Mouse (Mus musculus): ENCODE results near the gene Cacng1. TPM values are rescaled to one million over a fixed set of nuclear protein-coding genes. Genes with fewer than 3 reads are reported as not detected.

Cacng1 gene
- polyA plus RNA-seq, 1 experiment from 2014 or later, result not detected

GRCm38 (mm10) chr11:107731498-107731897 lies 15.2 kb upstream of the Cacng1 start:
- Histone ChIP-seq H3K9me3 (no peaks in the 10 kb centered on the region), H3K27ac (no peak overlapping the region), H3K4me1 (no peaks in the 10 kb centered on the region), H3K36me3 (no peaks in the 10 kb centered on the region), H3K4me3 (no peak overlapping the region), H3K27me3 (ENCODE audit: insufficient read depth, poor library complexity, severe bottlenecking) (no peaks in the 10 kb centered on the region; the same call in 1 of the 2 replicates)
- 62% methylated on average over 5 of the region's 5 CpGs for WGBS
- DNase-seq (ENCODE audit: low spot score), result no peak

GRCm38 (mm10) chr11:107730940-107731339 lies 14.6 kb upstream of the Cacng1 start:
- WGBS, result 80% methylated on average over 4 of the region's 4 CpGs
- H3K9me3 ChIP-seq, result no peaks in the 10 kb centered on the region
- no peak for DNase-seq (ENCODE audit: low spot score)

DNA sequence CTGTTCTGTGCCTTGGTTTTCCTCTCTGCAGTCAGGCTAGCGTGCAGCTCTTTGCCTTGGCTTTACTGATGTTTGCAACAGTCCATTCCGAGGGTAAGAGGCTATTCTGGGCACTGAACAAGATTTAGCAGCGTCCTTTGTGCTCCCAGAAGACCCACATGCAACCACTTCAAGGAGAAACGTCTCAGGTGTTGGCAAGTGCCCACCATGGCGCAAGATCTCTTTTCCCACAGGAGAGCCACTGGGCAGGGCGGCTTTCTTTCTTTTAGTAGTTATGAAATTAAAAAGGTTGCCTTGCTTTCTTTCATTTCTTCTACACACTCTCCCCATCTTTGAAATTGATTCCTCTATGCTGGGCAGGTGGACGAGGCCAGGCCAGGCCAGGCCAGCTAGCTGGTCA lies 12.8 kb upstream of the Cacng1 start:
- WGBS, result 76% methylated on average over 7 of the region's 7 CpGs
- no peaks in the 10 kb centered on the region for H3K36me3 ChIP-seq
- DNase-seq (ENCODE audit: low spot score), result no peak
- no peaks in the 10 kb centered on the region; the same call in 1 of the 2 replicates for H3K27me3 ChIP-seq (ENCODE audit: insufficient read depth, poor library complexity, severe bottlenecking)
- no peaks in the 10 kb centered on the region for H3K4me1 ChIP-seq
- no peak overlapping the region for H3K4me3 ChIP-seq
- no peaks in the 10 kb centered on the region for H3K9me3 ChIP-seq
- no peak overlapping the region for H3K27ac ChIP-seq

More at GRCm38 (mm10) chr11:107730940-107731339, 14.6 kb upstream of the Cacng1 start:
- no peaks in the 10 kb centered on the region for H3K4me1 ChIP-seq
- H3K27me3 ChIP-seq (ENCODE audit: insufficient read depth, poor library complexity, severe bottlenecking), result no peaks in the 10 kb centered on the region; the same call in 1 of the 2 replicates
- no peak overlapping the region for H3K27ac ChIP-seq
- H3K4me3 ChIP-seq, result no peak overlapping the region
- H3K36me3 ChIP-seq, result no peaks in the 10 kb centered on the region

GRCm38 (mm10) chr11:107728073-107728863 lies 11.9 kb upstream of the Cacng1 start:
- Histone ChIP-seq H3K9me3 (no peaks in the 10 kb centered on the region), H3K4me3 (no peak overlapping the region), H3K27me3 (ENCODE audit: insufficient read depth, poor library complexity, severe bottlenecking) (no peaks in the 10 kb centered on the region; the same call in 1 of the 2 replicates), H3K36me3 (no peaks in the 10 kb centered on the region), H3K4me1 (no peaks in the 10 kb centered on the region), H3K27ac (no peak overlapping the region)
- 83% methylated on average over 13 of the region's 13 CpGs for WGBS
- DNase-seq (ENCODE audit: low spot score), result no peak

DNA sequence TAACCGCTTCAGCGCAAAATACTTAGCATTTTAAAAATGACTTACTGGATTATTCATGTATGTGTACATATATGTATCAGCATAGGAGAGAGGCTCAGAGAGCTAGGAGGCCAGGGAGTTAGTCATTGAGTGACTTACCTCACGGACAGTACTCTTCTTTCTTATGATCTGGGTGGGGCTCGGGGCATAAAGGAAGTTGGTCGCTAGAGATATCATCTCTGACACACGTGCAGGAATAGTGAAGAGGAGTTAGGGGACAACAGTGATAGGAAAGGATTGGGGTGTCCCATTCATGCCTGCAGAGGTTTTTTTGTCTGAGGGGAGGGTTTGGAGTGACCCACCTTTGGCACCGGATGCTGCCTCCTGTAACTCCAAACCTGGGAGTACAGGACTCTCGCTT lies 8.3 kb upstream of the Cacng1 start:
- WGBS, result 88% methylated on average over 8 of the region's 8 CpGs
- no peaks in the 10 kb centered on the region for H3K36me3 ChIP-seq
- no peak overlapping the region for H3K27ac ChIP-seq
- no peaks in the 10 kb centered on the region for H3K27me3 ChIP-seq (ENCODE audit: insufficient read depth, poor library complexity, severe bottlenecking)
- DNase-seq (ENCODE audit: low spot score), result no peak
- H3K4me3 ChIP-seq, result no peak overlapping the region
- H3K4me1 ChIP-seq, result no peaks in the 10 kb centered on the region
- no peaks in the 10 kb centered on the region; the same call in 1 of the 2 replicates for H3K9me3 ChIP-seq

GRCm38 (mm10) chr11:107721057-107721456 lies 4.7 kb upstream of the Cacng1 start:
- Histone ChIP-seq H3K4me3 (no peak overlapping the region), H3K27ac (no peak overlapping the region), H3K36me3 (no peaks in the 10 kb centered on the region; the same call in 1 of the 2 replicates), H3K9me3 (peaks cover 5% of the 10 kb centered on the region; the same call in 1 of the 2 replicates), H3K4me1 (no peaks in the 10 kb centered on the region), H3K27me3 (ENCODE audit: insufficient read depth, poor library complexity, severe bottlenecking) (no peaks in the 10 kb centered on the region)
- 85% methylated on average over 7 of the region's 7 CpGs for WGBS
- DNase-seq (ENCODE audit: low spot score), result no peak

DNA sequence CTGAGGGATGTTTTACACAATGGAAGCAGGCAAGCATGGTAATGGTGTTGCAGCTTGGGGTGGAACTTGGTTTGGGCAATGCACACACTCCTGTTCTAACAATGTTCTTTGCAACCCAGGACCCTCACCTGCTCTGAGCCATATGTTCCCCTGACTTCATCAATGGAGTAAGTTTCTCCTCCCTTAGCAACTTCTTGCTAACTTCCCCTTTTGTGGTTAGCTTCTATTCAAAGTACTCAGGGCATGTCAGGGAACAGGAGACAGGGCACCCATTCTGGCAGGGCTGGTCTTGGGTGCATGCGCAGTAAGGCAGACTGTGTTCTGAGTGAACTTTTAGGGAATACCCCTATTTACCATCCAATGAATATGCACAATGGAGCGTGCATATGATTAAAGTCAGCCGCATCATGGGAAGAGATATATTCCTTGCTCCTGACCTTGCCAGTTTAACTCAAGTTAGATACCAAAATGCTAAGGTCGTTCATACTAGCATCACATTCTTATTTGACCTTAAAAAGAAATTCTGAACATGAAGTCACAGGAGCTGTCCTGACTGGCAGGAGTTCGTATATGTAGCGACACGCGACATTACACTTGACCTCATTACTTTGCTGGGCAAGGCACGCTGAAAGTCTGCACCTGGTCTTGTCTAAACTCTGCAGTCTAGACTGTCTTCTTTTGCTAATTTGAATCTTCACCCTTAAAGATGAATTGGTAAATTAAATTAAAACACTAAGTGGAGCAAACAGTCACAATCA lies 4.1 kb upstream of the Cacng1 start:
- Histone ChIP-seq H3K9me3 (peaks cover 5% of the 10 kb centered on the region; the same call in 1 of the 2 replicates), H3K4me1 (no peaks in the 10 kb centered on the region), H3K36me3 (no peaks in the 10 kb centered on the region; the same call in 1 of the 2 replicates), H3K27ac (no peak overlapping the region), H3K27me3 (ENCODE audit: insufficient read depth, poor library complexity, severe bottlenecking) (no peaks in the 10 kb centered on the region), H3K4me3 (no peak overlapping the region)
- WGBS, result 92% methylated on average over 9 of the region's 9 CpGs
- no peak for DNase-seq (ENCODE audit: low spot score)

- H3K4me3 ChIP-seq, result no peak overlapping the region
Measured at GRCm38 (mm10) chr11:107714368-107714767, 2.0 kb downstream of the Cacng1 start.

GRCm38 (mm10) chr11:107710379-107710778 lies 5.9 kb downstream of the Cacng1 start:
- H3K9me3 ChIP-seq, result no peaks in the 10 kb centered on the region
- no peak overlapping the region for H3K4me3 ChIP-seq
- no peaks in the 10 kb centered on the region for H3K36me3 ChIP-seq
- no peak for DNase-seq (ENCODE audit: low spot score)
- WGBS, result 56% methylated on average over 3 of the region's 3 CpGs
- H3K27me3 ChIP-seq (ENCODE audit: insufficient read depth, poor library complexity, severe bottlenecking), result peaks cover 10% of the 10 kb centered on the region; the same call in 1 of the 2 replicates
- H3K4me1 ChIP-seq, result no peaks in the 10 kb centered on the region
- no peak overlapping the region for H3K27ac ChIP-seq

More at GRCm38 (mm10) chr11:107714368-107714767, 2.0 kb downstream of the Cacng1 start:
- Histone ChIP-seq H3K9me3 (0 out of 2 replicates have a peak, but pooled peaks cover 5% of the 10 kb centered on the region), H3K4me1 (no peaks in the 10 kb centered on the region), H3K27ac (no peak overlapping the region), H3K36me3 (no peaks in the 10 kb centered on the region; the same call in 1 of the 2 replicates), H3K27me3 (ENCODE audit: insufficient read depth, poor library complexity, severe bottlenecking) (no peaks in the 10 kb centered on the region)
- 77% methylated on average over 7 of the region's 7 CpGs for WGBS
- no peak for DNase-seq (ENCODE audit: low spot score)

DNA sequence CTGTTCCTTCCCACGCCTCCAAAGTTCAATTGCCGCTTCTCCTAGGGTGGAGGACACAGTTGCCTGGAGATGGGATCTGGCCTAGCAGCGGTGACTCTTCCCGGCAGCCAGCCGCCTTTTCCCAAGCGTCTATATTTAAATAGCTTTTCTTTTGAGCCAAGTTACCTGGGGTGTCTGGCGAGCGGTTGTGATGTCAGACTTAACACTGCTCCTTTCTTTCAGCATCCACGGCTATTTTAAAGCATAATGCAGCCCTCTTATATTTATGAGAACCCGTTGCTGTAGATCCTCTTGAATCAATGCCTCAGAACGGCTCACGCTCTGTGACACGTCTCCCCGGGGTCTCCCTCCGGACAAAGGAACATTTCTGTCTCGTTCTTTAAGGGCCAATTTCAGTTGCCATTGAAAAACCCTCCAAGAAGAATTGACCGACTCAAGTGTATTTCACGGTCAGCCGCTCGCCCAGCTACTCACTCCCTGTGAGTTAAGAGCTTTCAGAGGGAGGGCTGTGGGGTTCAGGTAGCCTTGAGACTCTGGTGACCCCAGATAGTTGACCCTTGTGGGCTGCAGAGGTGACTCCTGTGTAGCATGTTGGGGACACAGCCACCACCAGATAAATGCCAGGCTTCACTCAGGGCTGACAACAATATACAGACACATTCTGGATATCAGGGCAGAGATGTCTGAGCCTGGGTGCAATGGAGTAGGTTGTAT lies 8.3 kb downstream of the Cacng1 start:
- no peaks in the 10 kb centered on the region for H3K36me3 ChIP-seq
- H3K27ac ChIP-seq, result no peak overlapping the region
- peaks cover 16% of the 10 kb centered on the region; the same call in 1 of the 2 replicates for H3K27me3 ChIP-seq (ENCODE audit: insufficient read depth, poor library complexity, severe bottlenecking)
- DNase-seq (ENCODE audit: low spot score), result no peak
- H3K4me3 ChIP-seq, result no peak overlapping the region
- 74% methylated on average over 20 of the region's 20 CpGs for WGBS
- H3K9me3 ChIP-seq, result no peaks in the 10 kb centered on the region
- H3K4me1 ChIP-seq, result peaks cover 11% of the 10 kb centered on the region; the same call in 1 of the 2 replicates

DNA sequence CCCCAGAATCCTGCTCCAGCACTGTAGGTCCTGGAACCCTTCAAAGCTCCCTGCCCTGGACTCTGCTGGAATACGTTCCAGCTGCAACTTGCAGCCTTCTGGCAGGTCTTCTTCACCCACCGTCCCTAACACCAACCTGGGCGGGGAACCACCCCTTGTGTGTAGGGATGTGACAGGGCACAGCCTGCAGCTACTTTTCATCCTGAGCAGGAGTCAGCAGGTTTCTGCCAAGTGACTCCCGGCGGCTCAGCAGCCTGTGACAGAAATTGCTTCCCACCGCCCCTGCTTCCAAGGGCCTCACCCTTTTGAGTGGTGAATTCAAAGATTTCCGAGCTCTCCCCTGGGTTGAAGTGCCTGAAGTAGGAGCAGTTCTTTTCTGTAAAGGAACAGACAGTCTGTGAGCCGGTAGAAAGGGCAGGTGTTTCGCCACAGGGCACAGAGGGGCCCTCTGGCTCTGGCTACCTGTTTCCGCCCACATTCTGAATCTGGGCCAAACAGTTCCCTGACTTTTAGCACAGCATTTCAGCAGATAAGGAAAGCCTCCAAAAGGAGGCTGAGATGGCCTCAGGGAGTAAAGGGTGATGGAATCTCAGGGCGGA lies 10.7 kb downstream of the Cacng1 start:
- Histone ChIP-seq H3K4me3 (no peak overlapping the region), H3K27me3 (ENCODE audit: insufficient read depth, poor library complexity, severe bottlenecking) (peaks cover 16% of the 10 kb centered on the region; the same call in 1 of the 2 replicates), H3K4me1 (peaks cover 12% of the 10 kb centered on the region; the same call in 1 of the 2 replicates), H3K9me3 (no peaks in the 10 kb centered on the region), H3K36me3 (no peaks in the 10 kb centered on the region), H3K27ac (no peak overlapping the region)
- 68% methylated on average over 11 of the region's 11 CpGs for WGBS
- no peak for DNase-seq (ENCODE audit: low spot score)

DNA sequence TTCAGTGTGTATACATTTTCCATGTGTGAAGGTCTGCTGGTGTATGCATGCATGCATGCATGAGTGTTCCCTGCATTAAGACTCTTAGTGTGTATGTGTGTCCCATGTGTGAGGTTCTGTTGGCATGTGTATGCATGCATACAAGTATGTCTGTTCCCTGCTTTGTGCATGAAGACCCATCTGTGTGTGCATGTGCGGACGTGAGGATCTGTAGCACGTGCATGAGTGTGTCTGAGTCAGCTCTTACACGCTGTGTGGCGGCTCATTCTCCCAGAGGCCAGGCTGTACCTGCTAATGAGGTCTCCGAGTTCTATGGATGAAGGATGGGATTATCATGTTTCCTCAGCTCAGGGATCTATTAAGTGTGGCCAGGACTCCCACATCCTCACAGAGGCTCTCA lies 11.3 kb downstream of the Cacng1 start:
- DNase-seq (ENCODE audit: low spot score), result no peak
- H3K27ac ChIP-seq, result no peak overlapping the region
- H3K9me3 ChIP-seq, result no peaks in the 10 kb centered on the region
- H3K4me1 ChIP-seq, result peaks cover 12% of the 10 kb centered on the region; the same call in 1 of the 2 replicates
- H3K27me3 ChIP-seq (ENCODE audit: insufficient read depth, poor library complexity, severe bottlenecking), result peaks cover 16% of the 10 kb centered on the region; the same call in 1 of the 2 replicates
- H3K36me3 ChIP-seq, result no peaks in the 10 kb centered on the region
- no peak overlapping the region for H3K4me3 ChIP-seq
- WGBS, result 83% methylated on average over 6 of the region's 6 CpGs
